Mouse (Mus musculus): Measurements from ENCODE around the gene Pecr. TPM values are rescaled to one million over a fixed set of nuclear protein-coding genes. Genes with fewer than 3 reads are reported as not detected.
"Not testable (repeated sequence)": the region's sequence is repeated elsewhere in the genome, so short reads cannot be mapped to it uniquely, and the experiment has no call there.

Gene Pecr
- polyA plus RNA-seq, 1 experiment, result 12.0 TPM

- Histone ChIP-seq H3K4me1 (ENCODE audit: control insufficient read depth, insufficient read depth, low read length) (no peaks in the 10 kb centered on the region; the same call in 1 of the 2 replicates), H3K4me3 (replicated peaks; ENCODE audit: control insufficient read depth, low read depth, low read length) (peak overlapping the region; percentile 12), H3K27ac (ENCODE audit: control insufficient read depth, insufficient read depth, low read depth, low read length, poor library complexity) (no peak overlapping the region; the same call in 1 of the 2 replicates)
- WGBS, result 28% methylated on average over 11 of the region's 11 CpGs
- TF ChIP-seq POLR2A (IDR thresholded peaks at IDR 0.05; ENCODE audit: borderline replicate concordance, control insufficient read depth, low read depth, low read length) (no peak), CTCF (IDR thresholded peaks at IDR 0.05; ENCODE audit: control insufficient read depth, insufficient read depth, low read length) (no peak)
Observed at GRCm38 (mm10) chr1:72253881-72254491, 30.1 kb downstream of the Pecr start.

DNA sequence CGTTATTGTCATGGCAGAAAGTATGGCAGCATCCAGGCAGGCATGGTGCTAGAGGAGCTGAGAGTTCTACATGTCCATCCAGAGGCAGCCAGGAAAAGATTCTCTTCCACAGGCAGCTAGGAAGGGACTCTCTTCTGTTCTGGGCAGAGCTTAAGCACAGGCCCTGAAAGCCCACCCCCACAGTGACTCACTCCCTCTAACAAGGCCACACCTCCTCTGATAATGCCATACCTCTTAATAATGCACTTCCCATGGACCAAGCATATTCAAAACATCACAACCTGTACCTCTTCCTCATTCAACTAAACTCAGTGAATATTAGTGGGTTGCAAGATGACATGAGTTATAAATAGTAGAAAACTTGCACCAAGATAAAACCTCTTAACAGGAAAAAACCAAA, 32.3 kb downstream of the Pecr start:
- no peak for TF ChIP-seq POLR2A (IDR thresholded peaks at IDR 0.05; ENCODE audit: borderline replicate concordance, control insufficient read depth, low read depth, low read length)
- TF ChIP-seq CTCF (IDR thresholded peaks at IDR 0.05; ENCODE audit: control insufficient read depth, insufficient read depth, low read length), result no peak
- H3K4me1 ChIP-seq (ENCODE audit: control insufficient read depth, insufficient read depth, low read length), result no peaks in the 10 kb centered on the region; the same call in 1 of the 2 replicates
- 89% methylated on average over 1 of the region's 1 CpGs for WGBS
- H3K4me3 ChIP-seq (replicated peaks; ENCODE audit: control insufficient read depth, low read depth, low read length), result no peak overlapping the region
- no peak overlapping the region for H3K27ac ChIP-seq (ENCODE audit: control insufficient read depth, insufficient read depth, low read depth, low read length, poor library complexity)

DNA sequence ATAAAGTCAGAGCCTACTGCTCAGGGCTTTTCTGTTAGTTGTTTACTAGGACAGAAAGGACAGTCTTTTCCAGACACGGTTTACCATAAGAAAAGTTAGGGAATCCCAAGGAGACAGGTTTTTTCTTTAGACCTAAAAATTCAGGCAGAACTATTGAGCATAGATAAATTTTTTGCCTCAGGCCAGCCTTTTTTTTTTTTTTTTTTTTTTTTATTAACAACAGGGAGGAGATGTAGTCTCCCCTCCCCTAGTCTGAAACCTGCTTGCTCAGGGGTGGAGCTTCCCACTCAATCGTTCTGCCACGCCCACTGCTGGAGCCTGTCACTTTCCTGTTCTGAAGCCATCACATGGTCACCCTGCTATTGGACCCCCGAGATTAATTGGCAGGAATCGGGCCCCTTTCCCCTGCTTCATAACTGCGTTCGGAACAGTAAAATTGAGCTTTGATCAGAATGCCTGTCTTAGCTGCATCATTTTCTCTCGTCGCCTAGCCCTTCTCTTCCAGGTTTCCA, 35.8 kb downstream of the Pecr start:
- not testable (repeated sequence) for H3K4me3 ChIP-seq (replicated peaks; ENCODE audit: control insufficient read depth, low read depth, low read length); H3K27ac ChIP-seq (ENCODE audit: control insufficient read depth, insufficient read depth, low read depth, low read length, poor library complexity); H3K4me1 ChIP-seq (ENCODE audit: control insufficient read depth, insufficient read depth, low read length)
- WGBS, result 77% methylated on average over 9 of the region's 9 CpGs

GRCm38 (mm10) chr1:72244317-72245036, 39.6 kb downstream of the Pecr start:
- TF ChIP-seq CTCF (IDR thresholded peaks at IDR 0.05; ENCODE audit: control insufficient read depth, insufficient read depth, low read length) (no peak), POLR2A (IDR thresholded peaks at IDR 0.05; ENCODE audit: borderline replicate concordance, control insufficient read depth, low read depth, low read length) (no peak)
- H3K4me3 ChIP-seq (replicated peaks; ENCODE audit: control insufficient read depth, low read depth, low read length), result no peak overlapping the region

DNA sequence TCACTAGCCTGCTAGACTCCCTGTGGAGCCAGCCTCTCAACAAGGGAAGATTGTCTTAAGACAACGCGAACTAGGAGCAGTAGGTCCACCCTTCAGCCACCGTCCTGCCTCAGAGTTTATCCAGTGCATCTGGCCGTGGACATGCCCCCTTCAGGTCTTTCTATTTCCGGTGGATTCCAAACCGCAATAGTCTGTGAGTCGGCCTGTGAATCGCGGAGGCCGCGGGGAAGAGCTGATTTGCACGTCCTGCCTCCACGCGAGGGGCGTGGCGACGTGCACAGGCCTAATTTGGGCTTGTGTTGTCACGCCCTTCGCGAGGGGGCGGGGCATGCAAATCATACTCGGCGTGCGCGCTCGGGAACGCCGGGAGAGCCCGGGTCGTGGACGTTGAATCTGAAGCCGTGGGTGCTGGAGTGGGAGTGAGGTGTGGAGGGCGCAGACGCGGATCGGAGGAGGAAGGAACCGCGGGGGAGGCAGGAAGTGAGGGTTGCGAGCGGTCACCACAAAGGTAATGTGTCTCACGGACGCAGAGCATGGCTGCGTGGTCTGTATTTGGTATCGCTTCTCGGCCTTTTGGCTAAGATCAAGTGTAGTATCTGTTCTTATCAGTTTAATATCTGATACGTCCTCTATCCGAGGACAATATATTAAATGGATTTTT, 40.3 kb downstream of the Pecr start:
- TF ChIP-seq POLR2A (IDR thresholded peaks at IDR 0.05; ENCODE audit: borderline replicate concordance, control insufficient read depth, low read depth, low read length) (peak; percentile 85), CTCF (IDR thresholded peaks at IDR 0.05; ENCODE audit: control insufficient read depth, insufficient read depth, low read length) (peak; percentile 16; the same call in 1 of the 2 replicates)
- H3K4me3 ChIP-seq (replicated peaks; ENCODE audit: control insufficient read depth, low read depth, low read length), result peak overlapping the region; percentile 76
- H3K27ac ChIP-seq (ENCODE audit: control insufficient read depth, insufficient read depth, low read depth, low read length, poor library complexity), result peak overlapping the region; percentile 96
- H3K4me1 ChIP-seq (ENCODE audit: control insufficient read depth, insufficient read depth, low read length), result no peaks in the 10 kb centered on the region; the same call in 1 of the 2 replicates
- WGBS, result under 1% methylated on average over 47 of the region's 47 CpGs

More at GRCm38 (mm10) chr1:72244317-72245036, 39.6 kb downstream of the Pecr start:
- 2% methylated on average over 12 of the region's 12 CpGs for WGBS
- H3K27ac ChIP-seq (ENCODE audit: control insufficient read depth, insufficient read depth, low read depth, low read length, poor library complexity), result no peak overlapping the region; the same call in 1 of the 2 replicates
- H3K4me1 ChIP-seq (ENCODE audit: control insufficient read depth, insufficient read depth, low read length), result no peaks in the 10 kb centered on the region; the same call in 1 of the 2 replicates

- WGBS, result 80% methylated on average over 5 of the region's 5 CpGs
- H3K4me3 ChIP-seq (replicated peaks; ENCODE audit: control insufficient read depth, low read depth, low read length), result no peak overlapping the region
- no peak for TF ChIP-seq CTCF (IDR thresholded peaks at IDR 0.05; ENCODE audit: control insufficient read depth, insufficient read depth, low read length)
- no peak for TF ChIP-seq POLR2A (IDR thresholded peaks at IDR 0.05; ENCODE audit: borderline replicate concordance, control insufficient read depth, low read depth, low read length)
- H3K4me1 ChIP-seq (ENCODE audit: control insufficient read depth, insufficient read depth, low read length), result peaks cover 2% of the 10 kb centered on the region; the same call in 1 of the 2 replicates
- H3K27ac ChIP-seq (ENCODE audit: control insufficient read depth, insufficient read depth, low read depth, low read length, poor library complexity), result no peak overlapping the region
Observed at GRCm38 (mm10) chr1:72242581-72243143, 41.5 kb downstream of the Pecr start.

- not testable (repeated sequence) for H3K4me1 ChIP-seq (ENCODE audit: control insufficient read depth, insufficient read depth, low read length); H3K27ac ChIP-seq (ENCODE audit: control insufficient read depth, insufficient read depth, low read depth, low read length, poor library complexity); H3K4me3 ChIP-seq (replicated peaks; ENCODE audit: control insufficient read depth, low read depth, low read length)
- 78% methylated on average over 3 of the region's 3 CpGs for WGBS
Observed at GRCm38 (mm10) chr1:72239113-72239512, 45.0 kb downstream of the Pecr start.

DNA sequence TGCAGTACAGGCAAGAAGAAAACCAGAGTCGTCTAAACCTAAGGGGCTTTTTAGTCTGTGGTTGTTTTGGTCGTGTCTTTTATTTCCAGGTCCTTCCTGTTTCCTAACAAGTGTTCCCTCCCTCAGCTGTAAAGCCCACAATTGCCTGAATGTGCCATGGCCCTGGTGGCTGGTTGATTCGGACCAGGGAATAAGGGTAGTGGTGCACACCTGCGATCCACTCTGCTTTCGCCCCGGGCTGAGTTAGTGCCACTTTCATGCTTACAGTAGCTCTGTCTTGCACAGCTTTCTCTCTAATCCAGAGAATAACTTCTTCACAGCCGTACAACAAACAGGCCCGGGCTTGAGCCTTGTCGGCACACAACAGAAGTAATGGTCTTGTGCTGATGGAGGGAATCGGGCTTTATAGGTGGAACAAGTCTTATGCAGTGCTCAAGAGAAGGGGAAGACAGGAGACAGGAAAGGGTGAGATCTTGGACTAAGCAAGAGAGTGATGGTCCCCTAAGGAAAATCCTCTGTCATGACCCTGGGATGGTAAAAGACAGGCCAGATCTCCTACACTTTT, 46.0 kb downstream of the Pecr start:
- 57% methylated on average over 10 of the region's 10 CpGs for WGBS
- TF ChIP-seq CTCF (IDR thresholded peaks at IDR 0.05; ENCODE audit: control insufficient read depth, insufficient read depth, low read length), result no peak
- TF ChIP-seq POLR2A (IDR thresholded peaks at IDR 0.05; ENCODE audit: borderline replicate concordance, control insufficient read depth, low read depth, low read length), result no peak
- Histone ChIP-seq H3K27ac (ENCODE audit: control insufficient read depth, insufficient read depth, low read depth, low read length, poor library complexity) (no peak overlapping the region), H3K4me1 (ENCODE audit: control insufficient read depth, insufficient read depth, low read length) (peaks cover 2% of the 10 kb centered on the region; the same call in 1 of the 2 replicates), H3K4me3 (replicated peaks; ENCODE audit: control insufficient read depth, low read depth, low read length) (no peak overlapping the region)
